Mouse (Mus musculus) inflammation-experienced regulatory T-cells, adult 16 weeks (primary cell): Measurements from ENCODE around the gene 4933405L10Rik. TPM values are rescaled to one million over a fixed set of nuclear protein-coding genes. Genes with fewer than 3 reads are reported as not detected.

Source experiments
- polyA plus RNA-seq: library from polyadenylated mRNA; unstranded; fragments of 100-300 nt; shearing (Covaris generic); gene quantifications from one replicate; pipeline ENCODE4 v1.2.1, GENCODE M21; 2017

4933405L10Rik gene
- 0.35 TPM for polyA plus RNA-seq

GRCm38 (mm10) chr8:105707498-105708403, at the start of gene 4933405L10Rik, which contains the start of gene Enkd1:
Gene 4933405L10Rik (plus strand): TSS chr8:105707655.
Gene Enkd1 (minus strand): TSS chr8:105708210.

GRCm38 (mm10) chr8:105685796-105686308, 21.6 kb upstream of the 4933405L10Rik start, which contains the start of gene Carmil2:
Gene Carmil2 (plus strand): TSS chr8:105686274.

GRCm38 (mm10) chr8:105700966-105701824, 6.3 kb upstream of the 4933405L10Rik start, which contains the start of the genes Acd and Pard6a:
Gene Acd (minus strand): TSS chr8:105701102.
Gene Pard6a (plus strand): TSS chr8:105701148.

GRCm38 (mm10) chr8:105758277-105759108, 51.0 kb downstream of the 4933405L10Rik start, which contains the start of gene Gfod2:
Gene Gfod2 (minus strand): TSS chr8:105758664.

Other genes with a start within 250 kb of the 4933405L10Rik start
- gene Tppp3, start 236.1 kb upstream of the 4933405L10Rik start, polyA plus RNA-seq: 0.76 TPM
- 3.5 TPM for gene Zdhhc1, start 210.8 kb upstream of the 4933405L10Rik start, polyA plus RNA-seq
- gene Hsd11b2, start 188.9 kb upstream of the 4933405L10Rik start, polyA plus RNA-seq: not detected
- gene Atp6v0d1, start 141.6 kb upstream of the 4933405L10Rik start, polyA plus RNA-seq: 42.2 TPM
- gene Ripor1, start 102.4 kb upstream of the 4933405L10Rik start, polyA plus RNA-seq: 18.7 TPM
- 40.7 TPM for gene Ctcf, start 71.1 kb upstream of the 4933405L10Rik start, polyA plus RNA-seq
- gene Agrp, start 70.3 kb upstream of the 4933405L10Rik start, polyA plus RNA-seq: 1.6 TPM
- 25.6 TPM for gene Carmil2, start 21.4 kb upstream of the 4933405L10Rik start, polyA plus RNA-seq
- 92.3 TPM for gene Acd, start 6.6 kb upstream of the 4933405L10Rik start, polyA plus RNA-seq
- 12.3 TPM for gene Pard6a, start 6.5 kb upstream of the 4933405L10Rik start, polyA plus RNA-seq
- gene Enkd1, start 555 bp downstream of the 4933405L10Rik start, polyA plus RNA-seq: 3.7 TPM
- gene Gfod2, start 51.0 kb downstream of the 4933405L10Rik start, polyA plus RNA-seq: 6.3 TPM
- gene Ranbp10, start 119.7 kb downstream of the 4933405L10Rik start, polyA plus RNA-seq: 27.8 TPM
- gene Tsnaxip1, start 120.1 kb downstream of the 4933405L10Rik start, polyA plus RNA-seq: not detected
- 18.1 TPM for gene Cenpt, start 145.6 kb downstream of the 4933405L10Rik start, polyA plus RNA-seq
- 17.4 TPM for gene Thap11, start 147.5 kb downstream of the 4933405L10Rik start, polyA plus RNA-seq
- gene Nutf2, start 152.9 kb downstream of the 4933405L10Rik start, polyA plus RNA-seq: 11.7 TPM
- 120 TPM for gene Edc4, start 173.2 kb downstream of the 4933405L10Rik start, polyA plus RNA-seq
- gene Nrn1l, start 185.9 kb downstream of the 4933405L10Rik start, polyA plus RNA-seq: 2.6 TPM
- gene Pskh1, start 192.8 kb downstream of the 4933405L10Rik start, polyA plus RNA-seq: 38.1 TPM
- gene Ctrl, start 226.2 kb downstream of the 4933405L10Rik start, polyA plus RNA-seq: 1.9 TPM
- gene Psmb10, start 230.8 kb downstream of the 4933405L10Rik start, polyA plus RNA-seq: 505 TPM
- 0.59 TPM for gene Lcat, start 235.7 kb downstream of the 4933405L10Rik start, polyA plus RNA-seq